Mouse (Mus musculus) kidney, adult 18-20 months (tissue): ENCODE measurements at regions not wholly inside any gene's neighbourhood (a gene's known extent, or its start where the extent isn't known, plus 50 kb on each side); places are given as distances from the start of the nearest gene placed in this dataset.

Experiments
- DNase-seq: peaks from one replicate; pipeline ENCODE4 v3.0.0; 2021

GRCm38 (mm10) chr10:9291456-9292146 is 383.4 kb downstream of the Samd5 start:
- DNase-seq = no peak

- DNase-seq = no peak
Observed at GRCm38 (mm10) chr10:9272940-9273339, 387.1 kb upstream of the Sash1 start.

- DNase-seq = no peak
Observed at GRCm38 (mm10) chr10:9272243-9272642, 386.4 kb upstream of the Sash1 start.

GRCm38 (mm10) chr10:9265528-9265927 is 379.7 kb upstream of the Sash1 start:
- no peak for DNase-seq

GRCm38 (mm10) chr10:9264309-9265000 is 378.6 kb upstream of the Sash1 start:
- no peak for DNase-seq

GRCm38 (mm10) chr10:9258705-9259104 is 372.8 kb upstream of the Sash1 start:
- no peak for DNase-seq

- DNase-seq = no peak
Observed at GRCm38 (mm10) chr10:9252941-9253217, 367.0 kb upstream of the Sash1 start.

- no peak for DNase-seq
Observed at GRCm38 (mm10) chr10:9252120-9252940, 366.5 kb upstream of the Sash1 start.

- DNase-seq = no peak
Observed at GRCm38 (mm10) chr10:9243281-9243618, 357.4 kb upstream of the Sash1 start.

GRCm38 (mm10) chr10:9242596-9243280 is 356.9 kb upstream of the Sash1 start:
- DNase-seq = no peak

GRCm38 (mm10) chr10:9239956-9240355 is 354.1 kb upstream of the Sash1 start:
- DNase-seq = no peak

GRCm38 (mm10) chr10:9231751-9232150 is 345.9 kb upstream of the Sash1 start:
- no peak for DNase-seq

GRCm38 (mm10) chr10:9229116-9229515 is 343.2 kb upstream of the Sash1 start:
- no peak for DNase-seq

GRCm38 (mm10) chr10:9227361-9227760 is 341.5 kb upstream of the Sash1 start:
- DNase-seq = no peak

GRCm38 (mm10) chr10:9210646-9211045 is 324.8 kb upstream of the Sash1 start:
- no peak for DNase-seq

GRCm38 (mm10) chr10:9204096-9204495 is 318.2 kb upstream of the Sash1 start:
- DNase-seq = no peak

- no peak for DNase-seq
Observed at GRCm38 (mm10) chr10:9203323-9203722, 317.5 kb upstream of the Sash1 start.

GRCm38 (mm10) chr10:9202922-9203321 is 317.1 kb upstream of the Sash1 start:
- DNase-seq = no peak

- DNase-seq = no peak
Observed at GRCm38 (mm10) chr10:9174997-9175396, 289.1 kb upstream of the Sash1 start.

GRCm38 (mm10) chr10:9173509-9173908 is 287.6 kb upstream of the Sash1 start:
- no peak for DNase-seq

- DNase-seq = no peak
Observed at GRCm38 (mm10) chr10:9168725-9169124, 282.9 kb upstream of the Sash1 start.

- no peak for DNase-seq
Observed at GRCm38 (mm10) chr10:9166017-9166416, 280.1 kb upstream of the Sash1 start.

GRCm38 (mm10) chr10:9165598-9165997 is 279.7 kb upstream of the Sash1 start:
- DNase-seq = no peak

GRCm38 (mm10) chr10:9164333-9164732 is 278.5 kb upstream of the Sash1 start:
- DNase-seq = no peak
